Mouse (Mus musculus) cerebellum, adult 9-10 months (tissue): ENCODE results near the gene Nr5a1.
A peak's percentile ranks its signal among the peaks of the same experiment; 100 is the strongest.

Experiments
- DNase-seq: peaks from one replicate; pipeline ENCODE4 v3.0.0; 2022

Nr5a1 gene

GRCm38 (mm10) chr2:38714324-38714723 lies at the start of gene Nr5a1:
Nr5a1 (minus strand) TSS chr2:38714542.
- no peak for DNase-seq

GRCm38 (mm10) chr2:38739847-38740246 lies 25.5 kb upstream of the Nr5a1 start:
- no peak for DNase-seq

GRCm38 (mm10) chr2:38739410-38739809 lies 25.1 kb upstream of the Nr5a1 start:
- peak; percentile 66 for DNase-seq

- DNase-seq: no peak
Measured at GRCm38 (mm10) chr2:38738601-38739301, 24.4 kb upstream of the Nr5a1 start.

GRCm38 (mm10) chr2:38735740-38736139 lies 21.4 kb upstream of the Nr5a1 start:
- no peak for DNase-seq

GRCm38 (mm10) chr2:38734721-38735120 lies 20.4 kb upstream of the Nr5a1 start:
- DNase-seq: no peak

GRCm38 (mm10) chr2:38730331-38730827 lies 16.0 kb upstream of the Nr5a1 start:
- no peak for DNase-seq

- DNase-seq: no peak
Measured at GRCm38 (mm10) chr2:38725427-38725826, 11.1 kb upstream of the Nr5a1 start.

- DNase-seq: no peak
Measured at GRCm38 (mm10) chr2:38723378-38723777, 9.0 kb upstream of the Nr5a1 start.

GRCm38 (mm10) chr2:38722076-38722475 lies 7.7 kb upstream of the Nr5a1 start:
- DNase-seq: no peak

- DNase-seq: no peak
Measured at GRCm38 (mm10) chr2:38720661-38721060, 6.3 kb upstream of the Nr5a1 start.

- DNase-seq: no peak
Measured at GRCm38 (mm10) chr2:38719354-38719753, 5.0 kb upstream of the Nr5a1 start.

GRCm38 (mm10) chr2:38718676-38719075 lies 4.3 kb upstream of the Nr5a1 start:
- DNase-seq: no peak

GRCm38 (mm10) chr2:38717436-38717835 lies 3.1 kb upstream of the Nr5a1 start:
- DNase-seq: no peak

- no peak for DNase-seq
Measured at GRCm38 (mm10) chr2:38713596-38713995, 746 bp downstream of the Nr5a1 start.

GRCm38 (mm10) chr2:38712769-38713125 lies 1.6 kb downstream of the Nr5a1 start:
- no peak for DNase-seq

- no peak for DNase-seq
Measured at GRCm38 (mm10) chr2:38712076-38712768, 2.1 kb downstream of the Nr5a1 start.

- no peak for DNase-seq
Measured at GRCm38 (mm10) chr2:38711421-38711861, 2.9 kb downstream of the Nr5a1 start.

- DNase-seq: peak; percentile 22
Measured at GRCm38 (mm10) chr2:38710304-38711241, 3.8 kb downstream of the Nr5a1 start.

GRCm38 (mm10) chr2:38708907-38709688 lies 5.2 kb downstream of the Nr5a1 start:
- no peak for DNase-seq

GRCm38 (mm10) chr2:38706661-38707060 lies 7.7 kb downstream of the Nr5a1 start:
- no peak for DNase-seq

GRCm38 (mm10) chr2:38705036-38705435 lies 9.3 kb downstream of the Nr5a1 start:
- DNase-seq: no peak
